In genomic region chr6:64450770-64451169, GRCm38 (mm10) we compare ENCODE assay signal across 25 mouse cellular contexts.
DNase-seq lines count a peak whose midpoint lies in the region; ATAC-seq and TF ChIP-seq lines count a peak whose summit lies in the region.
"Had no signal": no experiment of that assay in that cellular context is flagged by ENCODE, and none has a peak within 500 bp of the region (broad histone marks: within the 10 kb centered on the region; RNA-seq: fewer than 3 reads in every experiment).

No protein-coding gene starts in this region.

- no peak for TF ChIP-seq CTCF in lung, embryonic 14.5 days (IDR thresholded peaks at IDR 0.05; ENCODE audit: low read depth)

- H3K4me1 ChIP-seq in embryonic facial prominence, embryonic 14.5 days (ENCODE audit: control insufficient read depth, insufficient read depth, low read length), result no peaks in the 10 kb centered on the region
- H3K4me1 ChIP-seq in embryonic facial prominence, embryonic 10.5 days, result no peaks in the 10 kb centered on the region
- no peaks in the 10 kb centered on the region for H3K4me1 ChIP-seq in lung, embryonic 14.5 days (ENCODE audit: insufficient read depth)
- H3K4me1 ChIP-seq in embryonic facial prominence, embryonic 15.5 days, result no peaks in the 10 kb centered on the region
- H3K4me1 ChIP-seq: embryonic facial prominence, embryonic 13.5 days; forebrain, embryonic 10.5 days; forebrain, embryonic 12.5 days had no signal

- H3K9ac ChIP-seq in embryonic facial prominence, embryonic 14.5 days (ENCODE audit: low read depth, low read length), result no peak overlapping the region
- H3K9ac ChIP-seq in lung, embryonic 14.5 days, result no peak overlapping the region
- H3K9ac ChIP-seq in embryonic facial prominence, embryonic 15.5 days, result no peak overlapping the region
- H3K9ac ChIP-seq: embryonic facial prominence, embryonic 13.5 days; forebrain, embryonic 12.5 days had no signal

- H3K4me3 ChIP-seq in embryonic facial prominence, embryonic 14.5 days (ENCODE audit: low read depth, low read length), result no peak overlapping the region
- no peak overlapping the region for H3K4me3 ChIP-seq in embryonic facial prominence, embryonic 10.5 days
- no peak overlapping the region for H3K4me3 ChIP-seq in lung, embryonic 14.5 days (ENCODE audit: low read depth, low read length)
- H3K4me3 ChIP-seq in embryonic facial prominence, embryonic 15.5 days (replicated peaks), result no peak overlapping the region
- H3K4me3 ChIP-seq: embryonic facial prominence, embryonic 13.5 days; erythroblast, embryonic 14.5 days; forebrain, embryonic 10.5 days; forebrain, embryonic 12.5 days had no signal

- 49% methylated on average over 3 of the region's 3 CpGs for WGBS in embryonic facial prominence, embryonic 14.5 days
- 92% methylated on average over 3 of the region's 3 CpGs for WGBS in embryonic facial prominence, embryonic 10.5 days
- 80% methylated on average over 3 of the region's 3 CpGs for WGBS in lung, embryonic 14.5 days
- WGBS in embryonic facial prominence, embryonic 15.5 days, result 35% methylated on average over 3 of the region's 3 CpGs

- no peak for ATAC-seq in embryonic facial prominence, embryonic 14.5 days (ENCODE audit: low read depth)
- no peak for ATAC-seq in lung, embryonic 14.5 days (ENCODE audit: insufficient read depth)
- ATAC-seq in embryonic facial prominence, embryonic 15.5 days (ENCODE audit: insufficient number of reproducible peaks, low FRiP score, low TSS enrichment, low read depth), result peak; percentile 47; the same call in 1 of the 2 replicates
- ATAC-seq: activated CD4-positive, CD25-positive, alpha-beta regulatory T cell, adult 4 months; CD4-positive, CD25-positive, alpha-beta regulatory T cell, adult 4 months; forebrain, embryonic 14.5 days; forebrain, embryonic 16.5 days; Patski had no signal

- no peaks in the 10 kb centered on the region for H3K36me3 ChIP-seq in embryonic facial prominence, embryonic 14.5 days (ENCODE audit: control insufficient read depth, insufficient read depth, low read length)
- H3K36me3 ChIP-seq in embryonic facial prominence, embryonic 10.5 days (replicated peaks), result no peaks in the 10 kb centered on the region
- H3K36me3 ChIP-seq in lung, embryonic 14.5 days (ENCODE audit: insufficient read depth), result no peaks in the 10 kb centered on the region
- H3K36me3 ChIP-seq in embryonic facial prominence, embryonic 15.5 days, result no peaks in the 10 kb centered on the region
- H3K36me3 ChIP-seq: embryonic facial prominence, embryonic 13.5 days; forebrain, embryonic 10.5 days; forebrain, embryonic 12.5 days; G1E had no signal

- no peak overlapping the region for H3K4me2 ChIP-seq in embryonic facial prominence, embryonic 14.5 days (ENCODE audit: low read depth, low read length)
- H3K4me2 ChIP-seq in lung, embryonic 14.5 days, result no peak overlapping the region
- H3K4me2 ChIP-seq in embryonic facial prominence, embryonic 15.5 days (replicated peaks), result no peak overlapping the region
- H3K4me2 ChIP-seq: embryonic facial prominence, embryonic 13.5 days; forebrain, embryonic 12.5 days had no signal

- DNase-seq in embryonic facial prominence, embryonic 14.5 days (ENCODE audit: low spot score), result peak; percentile 77
- DNase-seq in embryonic facial prominence, embryonic 10.5 days (ENCODE audit: low spot score), result no peak
- DNase-seq in lung, embryonic 14.5 days, result peak; percentile 6
- no peak for DNase-seq in lung, postnatal 10 days
- DNase-seq: adrenal gland, adult 8-10 months; adrenal gland, postnatal 14 days; adrenal gland, postnatal 36 days; B cell, adult 2 months; cerebellum, adult 11-12 months; cerebellum, adult 2 months; cerebellum, adult 9-10 months; cerebellum, postnatal 10 days; cerebellum, postnatal 25 days had no signal

- no peaks in the 10 kb centered on the region for H3K27me3 ChIP-seq in embryonic facial prominence, embryonic 14.5 days (replicated peaks; ENCODE audit: control insufficient read depth, insufficient read depth, low read length)
- H3K27me3 ChIP-seq in embryonic facial prominence, embryonic 10.5 days (replicated peaks; ENCODE audit: low read depth, poor library complexity, severe bottlenecking), result no peaks in the 10 kb centered on the region
- H3K27me3 ChIP-seq in lung, embryonic 14.5 days (ENCODE audit: insufficient read depth, low read length), result no peaks in the 10 kb centered on the region
- no peaks in the 10 kb centered on the region for H3K27me3 ChIP-seq in embryonic facial prominence, embryonic 15.5 days
- H3K27me3 ChIP-seq: CH12.LX; embryonic facial prominence, embryonic 13.5 days; forebrain, embryonic 12.5 days; Patski had no signal

- no peak overlapping the region for H3K27ac ChIP-seq in embryonic facial prominence, embryonic 14.5 days (replicated peaks; ENCODE audit: low read depth, low read length)
- H3K27ac ChIP-seq in embryonic facial prominence, embryonic 10.5 days (replicated peaks), result no peak overlapping the region
- no peak overlapping the region for H3K27ac ChIP-seq in lung, embryonic 14.5 days (ENCODE audit: low read depth)
- H3K27ac ChIP-seq in embryonic facial prominence, embryonic 15.5 days (replicated peaks), result no peak overlapping the region
- H3K27ac ChIP-seq: embryonic facial prominence, embryonic 13.5 days; forebrain, embryonic 10.5 days; forebrain, embryonic 12.5 days had no signal

- H3K9me3 ChIP-seq in embryonic facial prominence, embryonic 14.5 days (ENCODE audit: control insufficient read depth, low read length), result no peaks in the 10 kb centered on the region
- no peaks in the 10 kb centered on the region for H3K9me3 ChIP-seq in embryonic facial prominence, embryonic 10.5 days
- H3K9me3 ChIP-seq in lung, embryonic 14.5 days (ENCODE audit: low read depth, low read length), result no peaks in the 10 kb centered on the region
- H3K9me3 ChIP-seq in embryonic facial prominence, embryonic 15.5 days (replicated peaks), result no peaks in the 10 kb centered on the region
- H3K9me3 ChIP-seq: embryonic facial prominence, embryonic 13.5 days; forebrain, embryonic 10.5 days; forebrain, embryonic 12.5 days; G1E had no signal

Comparison
In these comparisons a context has a peak if more than half of its experiments do, and no peak if none do; other contexts are left out.
1. DNase-seq: peak in embryonic facial prominence, embryonic 14.5 days (single experiment) and lung, embryonic 14.5 days (single experiment); none in embryonic facial prominence, embryonic 10.5 days (single experiment) and lung, postnatal 10 days (single experiment).